Mouse (Mus musculus): ENCODE data around the gene Zfpm1. TPM values are rescaled to one million over a fixed set of nuclear protein-coding genes. Genes with fewer than 3 reads are reported as not detected.
A peak's percentile ranks its signal among the peaks of the same experiment; 100 is the strongest.

The Zfpm1 gene
- total RNA-seq, 2 experiments from 2014 or later = 36.9 to 39.3 TPM

GRCm38 (mm10) chr8:122338852-122339251 lies 56.9 kb downstream of the Zfpm1 start:
- intact Hi-C loops (cut with DNase I) = loop anchor here (5.0 kb wide), 1 partner anchor 362 kb away; no protein-coding TSS in a partner anchor
- no peak for DNase-seq (ENCODE audit: low spot score in 2 of 2)

GRCm38 (mm10) chr8:122340761-122341160 lies 58.8 kb downstream of the Zfpm1 start:
- intact Hi-C loops (cut with DNase I) = no loop called here
- DNase-seq (ENCODE audit: low spot score in 2 of 2) = no peak

DNA sequence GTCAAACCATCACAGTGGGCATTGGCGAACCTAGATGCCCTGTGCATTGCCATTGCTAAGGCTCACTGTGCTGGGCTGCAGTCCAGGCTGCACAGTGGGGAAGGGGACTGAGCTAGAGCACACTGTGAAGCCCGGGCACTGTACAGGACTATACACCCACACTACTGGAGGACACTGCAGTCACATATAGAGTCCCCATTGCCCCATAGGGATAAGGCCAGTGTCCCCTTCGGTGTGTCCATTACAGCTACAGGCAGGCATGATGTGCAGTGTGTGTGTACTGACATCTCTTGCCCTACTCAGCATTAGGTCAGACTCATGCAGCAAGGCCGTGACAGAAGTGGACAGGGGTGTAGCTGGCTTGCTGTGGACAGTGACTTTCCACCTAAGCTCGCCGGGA lies 59.8 kb downstream of the Zfpm1 start:
- intact Hi-C loops (cut with DNase I) = loop anchor here (2.0 kb wide), 1 partner anchor 27 kb away; no protein-coding TSS in a partner anchor
- DNase-seq (ENCODE audit: low spot score in 2 of 2) = no peak

- intact Hi-C loops (cut with DNase I) = loop anchor here (2.0 kb wide), 1 partner anchor 26 kb away; no protein-coding TSS in a partner anchor
Measured at GRCm38 (mm10) chr8:122342362-122342761, 60.4 kb downstream of the Zfpm1 start.

DNA sequence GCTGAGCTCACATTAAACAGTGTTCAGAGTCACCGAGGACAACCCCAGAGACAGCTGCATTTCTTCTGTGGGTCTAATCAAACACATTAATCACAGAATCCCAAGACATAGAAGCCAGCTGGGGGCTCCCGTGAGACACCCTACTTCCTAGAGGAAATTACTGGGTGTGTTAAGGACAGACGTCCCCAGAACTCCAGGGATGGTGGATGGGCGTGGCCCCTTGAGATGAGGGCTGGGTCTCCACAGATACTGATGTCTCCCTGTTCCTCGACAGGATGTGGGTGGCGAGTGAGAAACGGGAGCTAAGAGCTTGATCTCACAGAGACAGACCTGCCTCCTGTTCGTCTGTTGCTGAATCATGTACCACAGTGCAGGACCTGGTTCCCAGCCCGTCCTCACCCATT lies 60.9 kb downstream of the Zfpm1 start:
- DNase-seq (ENCODE audit: low spot score in 2 of 2) = peak; percentile 48 to 75
- intact Hi-C loops (cut with DNase I) = loop anchor here (2.0 kb wide), 1 partner anchor 26 kb away; no protein-coding TSS in a partner anchor

More at GRCm38 (mm10) chr8:122342362-122342761, 60.4 kb downstream of the Zfpm1 start:
- peak in 1 of 2 experiments; percentile 58 for DNase-seq (ENCODE audit: low spot score in 2 of 2)

GRCm38 (mm10) chr8:122343341-122343740 lies 61.4 kb downstream of the Zfpm1 start:
- DNase-seq (ENCODE audit: low spot score in 2 of 2) = no peak
- intact Hi-C loops (cut with DNase I) = loop anchor here (2.0 kb wide), 1 partner anchor 25 kb away; no protein-coding TSS in a partner anchor

DNA sequence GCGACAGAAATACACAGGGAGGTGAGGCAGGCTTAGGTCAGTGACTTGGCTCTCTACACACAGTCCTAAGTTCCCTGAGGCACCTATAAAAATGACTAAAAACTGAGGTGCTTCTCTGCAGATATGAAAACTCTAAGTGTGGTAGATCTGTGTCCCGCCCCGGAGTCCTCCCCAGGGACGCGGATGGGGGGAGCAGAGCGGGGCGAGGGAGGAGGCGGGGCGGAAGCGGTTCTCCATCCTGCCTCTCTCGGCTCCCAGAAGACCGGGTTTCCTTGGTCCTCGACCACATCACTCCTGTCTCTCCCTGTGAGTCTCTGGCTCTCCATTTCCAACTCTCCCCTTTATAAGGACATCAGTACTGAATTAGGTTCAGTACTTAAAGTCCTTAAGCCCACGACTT lies 61.8 kb downstream of the Zfpm1 start:
- intact Hi-C loops (cut with DNase I) = loop anchor here (2.0 kb wide), 1 partner anchor 25 kb away; no protein-coding TSS in a partner anchor

GRCm38 (mm10) chr8:122344219-122344618 lies 62.3 kb downstream of the Zfpm1 start:
- no peak for DNase-seq (ENCODE audit: low spot score in 2 of 2)
- intact Hi-C loops (cut with DNase I) = no loop called here

More for the DNA sequence above, 61.8 kb downstream of the Zfpm1 start:
- peak in 1 of 2 experiments; percentile 43 for DNase-seq (ENCODE audit: low spot score in 2 of 2)

DNA sequence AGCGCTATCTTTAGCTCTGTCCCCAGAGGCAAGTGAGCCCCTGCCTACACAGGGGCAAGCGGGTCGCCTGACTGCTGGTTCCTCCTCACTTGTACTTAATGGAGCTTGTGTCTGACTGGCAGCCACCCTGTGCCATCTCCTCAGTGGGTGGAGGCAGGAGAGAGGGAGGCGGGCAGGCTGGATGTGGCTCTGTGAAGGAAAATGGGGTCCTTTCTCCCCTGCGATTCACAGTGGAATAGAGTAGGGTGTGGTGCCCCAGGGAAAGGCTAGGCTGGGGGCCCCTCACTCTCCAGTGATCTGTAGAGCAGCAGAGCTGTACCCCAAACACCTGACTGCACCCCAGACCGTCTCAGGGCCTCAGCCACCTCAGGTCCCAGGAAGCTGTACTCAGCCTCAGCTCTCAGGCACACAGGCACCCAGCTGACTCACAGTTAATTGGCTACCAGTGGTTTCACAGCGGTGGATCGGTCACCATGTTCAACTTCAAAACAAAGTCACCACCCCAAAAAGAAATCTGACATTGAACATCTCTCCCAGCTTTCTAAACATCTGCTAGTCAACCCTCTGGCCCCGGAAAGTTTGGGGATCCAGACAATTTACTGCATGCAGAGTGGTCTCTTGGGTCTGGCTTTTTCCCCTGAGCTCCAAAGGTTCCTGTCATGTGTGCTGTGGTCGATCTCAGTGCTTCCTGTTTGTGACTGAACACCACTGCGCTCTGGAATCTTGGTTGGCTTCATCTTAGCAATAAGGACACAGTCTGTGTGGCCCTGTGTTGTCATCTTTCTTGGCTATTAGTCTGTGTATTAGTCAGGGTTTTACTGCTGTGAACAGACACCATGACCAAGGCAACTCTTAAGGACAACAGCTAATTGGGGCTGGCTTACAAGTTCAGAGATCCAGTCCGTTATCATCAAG lies 63.5 kb downstream of the Zfpm1 start:
- intact Hi-C loops (cut with DNase I) = no loop called here
- DNase-seq (ENCODE audit: low spot score in 2 of 2) = no peak

- peak; percentile 60 to 86 for DNase-seq (ENCODE audit: low spot score in 2 of 2)
- intact Hi-C loops (cut with DNase I) = no loop called here
Measured at GRCm38 (mm10) chr8:122347811-122348552, 66.0 kb downstream of the Zfpm1 start.

- no peak for DNase-seq (ENCODE audit: low spot score in 2 of 2)
- intact Hi-C loops (cut with DNase I) = no loop called here
Measured at GRCm38 (mm10) chr8:122349357-122350297, 67.7 kb downstream of the Zfpm1 start.

DNA sequence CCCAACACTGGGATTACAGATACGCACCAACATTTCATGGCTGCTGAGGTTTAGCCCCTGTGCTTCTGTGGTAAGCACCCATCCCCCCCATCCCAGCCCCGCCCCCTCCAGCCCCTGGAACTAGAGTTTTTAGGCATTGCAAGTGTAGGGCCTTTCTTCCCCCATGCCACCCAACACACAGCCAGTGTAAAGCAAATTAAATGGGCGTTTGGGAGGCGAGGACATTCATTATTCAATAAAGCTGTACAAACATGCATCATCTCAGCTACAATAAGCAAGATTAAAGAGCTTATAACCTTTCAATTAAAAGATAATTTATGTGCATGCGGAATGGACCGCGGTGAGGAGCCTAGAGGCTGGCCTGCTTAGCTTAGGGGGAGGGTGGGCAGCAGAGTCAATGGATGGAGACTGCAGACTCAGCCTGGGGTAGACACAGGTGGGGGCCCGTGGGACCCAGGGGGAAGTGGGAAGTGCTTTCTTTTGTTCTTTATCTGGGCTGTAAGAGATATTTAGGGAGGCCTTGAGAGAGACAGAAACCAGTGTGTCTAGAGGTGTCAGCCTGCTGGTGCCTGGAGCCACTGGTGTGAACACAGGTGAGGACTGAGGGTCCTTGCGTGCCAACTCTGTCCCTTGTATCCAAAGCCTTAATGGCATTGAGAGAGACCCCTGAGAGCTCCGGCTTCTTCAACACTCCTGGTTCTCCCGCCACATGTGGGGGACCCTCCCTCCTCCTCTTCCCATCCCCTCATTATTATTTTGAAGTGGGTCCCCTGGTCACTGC lies 68.6 kb downstream of the Zfpm1 start:
- intact Hi-C loops (cut with DNase I) = no loop called here
- DNase-seq (ENCODE audit: low spot score in 2 of 2) = no peak

GRCm38 (mm10) chr8:122354157-122354556 lies 72.2 kb downstream of the Zfpm1 start:
- no peak for DNase-seq (ENCODE audit: low spot score in 2 of 2)
- intact Hi-C loops (cut with DNase I) = no loop called here

DNA sequence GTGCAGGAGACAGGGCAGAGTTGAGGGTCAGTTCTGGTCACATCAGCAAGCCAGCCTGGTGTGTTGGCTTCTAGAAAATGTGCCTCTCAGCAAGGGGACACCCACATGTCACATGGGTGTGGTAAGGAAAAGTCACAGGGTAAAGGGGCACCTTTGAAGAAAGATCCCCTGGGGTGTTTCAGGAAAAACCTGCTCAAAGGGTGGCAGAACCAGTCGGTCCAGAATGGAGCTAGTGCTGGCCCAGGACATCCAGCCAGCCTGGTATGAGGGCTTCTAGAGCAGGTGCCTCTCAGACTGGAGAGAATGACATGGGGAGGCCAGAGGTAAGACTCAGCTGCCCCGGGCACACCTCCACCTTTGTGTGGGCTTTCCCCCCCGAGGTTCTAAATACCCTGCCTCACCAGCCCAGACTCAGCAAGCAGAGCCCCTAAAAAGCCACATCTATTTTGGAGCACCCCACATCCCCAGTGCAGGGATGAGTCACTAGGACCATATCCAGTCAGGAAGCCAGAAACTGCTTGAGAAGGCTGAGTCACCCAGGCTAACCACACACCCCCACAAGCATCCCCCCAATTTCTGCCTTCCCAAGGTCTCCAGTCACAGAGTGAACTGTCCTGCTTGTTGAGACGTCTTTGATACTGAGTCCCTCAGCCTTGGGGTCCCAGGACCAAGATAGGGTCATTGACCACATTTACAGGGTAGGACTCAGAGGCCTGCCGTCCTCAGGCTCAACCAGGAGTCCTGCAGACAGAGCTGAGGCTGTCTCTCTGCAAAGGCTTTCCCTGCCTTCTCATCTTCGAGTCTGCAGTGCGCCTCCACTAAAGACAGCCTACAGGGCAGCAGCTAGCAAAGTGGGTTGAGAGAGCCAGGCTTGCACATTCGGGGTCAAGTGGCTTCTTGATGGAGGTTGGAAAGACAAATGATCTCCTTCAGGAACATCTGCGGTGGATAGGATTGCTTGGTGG lies 74.0 kb downstream of the Zfpm1 start:
- intact Hi-C loops (cut with DNase I) = no loop called here
- peak; percentile 61 to 94 for DNase-seq (ENCODE audit: low spot score in 2 of 2)

DNA sequence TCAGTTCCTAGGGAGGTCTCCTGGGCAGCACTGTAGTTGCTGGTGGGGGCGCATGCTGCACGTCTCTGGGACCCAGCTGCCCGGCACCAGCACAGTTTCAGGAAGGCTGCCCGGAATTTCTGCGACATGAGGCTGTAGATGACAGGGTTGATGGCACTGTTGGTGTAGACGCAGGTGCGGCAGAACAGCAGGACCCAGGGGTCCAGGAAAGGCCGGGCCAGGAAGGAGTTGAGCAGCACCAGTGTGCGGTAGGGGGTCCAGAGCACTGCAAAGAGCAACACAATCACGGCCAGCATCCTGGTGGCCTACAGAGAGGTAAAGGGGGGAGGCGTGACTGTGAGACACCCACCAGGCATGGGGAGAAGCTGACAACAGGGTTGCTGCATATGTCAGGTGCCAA lies 75.3 kb downstream of the Zfpm1 start:
- intact Hi-C loops (cut with DNase I) = no loop called here
- DNase-seq (ENCODE audit: low spot score in 2 of 2) = no peak

DNA sequence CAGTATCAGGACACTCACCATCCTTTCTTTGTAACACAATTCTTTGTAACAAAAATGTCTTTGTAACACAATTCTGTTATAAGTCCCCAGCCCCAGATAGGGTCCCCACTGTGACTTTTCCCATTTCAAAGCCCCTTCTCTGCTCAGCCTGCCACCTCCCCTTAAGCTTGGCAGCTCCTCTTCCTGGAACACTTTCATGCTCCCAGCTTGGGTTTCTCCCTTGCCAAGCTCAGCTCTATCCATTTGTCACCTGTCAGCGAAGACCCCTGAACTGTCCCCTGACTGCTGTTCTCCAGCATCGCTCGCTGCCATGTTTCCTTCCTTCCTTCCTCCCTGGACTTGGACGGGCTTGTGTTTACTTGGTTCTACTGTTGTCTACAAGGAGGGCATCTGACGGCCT lies 75.7 kb downstream of the Zfpm1 start:
- intact Hi-C loops (cut with DNase I) = no loop called here
- DNase-seq (ENCODE audit: low spot score in 2 of 2) = no peak

GRCm38 (mm10) chr8:122359111-122359775 lies 77.3 kb downstream of the Zfpm1 start:
- intact Hi-C loops (cut with DNase I) = no loop called here
- DNase-seq (ENCODE audit: low spot score in 2 of 2) = peak in 1 of 2 experiments; percentile 47
